8 mouse cellular contexts compared by ENCODE assay signal in the genomic region with DNA sequence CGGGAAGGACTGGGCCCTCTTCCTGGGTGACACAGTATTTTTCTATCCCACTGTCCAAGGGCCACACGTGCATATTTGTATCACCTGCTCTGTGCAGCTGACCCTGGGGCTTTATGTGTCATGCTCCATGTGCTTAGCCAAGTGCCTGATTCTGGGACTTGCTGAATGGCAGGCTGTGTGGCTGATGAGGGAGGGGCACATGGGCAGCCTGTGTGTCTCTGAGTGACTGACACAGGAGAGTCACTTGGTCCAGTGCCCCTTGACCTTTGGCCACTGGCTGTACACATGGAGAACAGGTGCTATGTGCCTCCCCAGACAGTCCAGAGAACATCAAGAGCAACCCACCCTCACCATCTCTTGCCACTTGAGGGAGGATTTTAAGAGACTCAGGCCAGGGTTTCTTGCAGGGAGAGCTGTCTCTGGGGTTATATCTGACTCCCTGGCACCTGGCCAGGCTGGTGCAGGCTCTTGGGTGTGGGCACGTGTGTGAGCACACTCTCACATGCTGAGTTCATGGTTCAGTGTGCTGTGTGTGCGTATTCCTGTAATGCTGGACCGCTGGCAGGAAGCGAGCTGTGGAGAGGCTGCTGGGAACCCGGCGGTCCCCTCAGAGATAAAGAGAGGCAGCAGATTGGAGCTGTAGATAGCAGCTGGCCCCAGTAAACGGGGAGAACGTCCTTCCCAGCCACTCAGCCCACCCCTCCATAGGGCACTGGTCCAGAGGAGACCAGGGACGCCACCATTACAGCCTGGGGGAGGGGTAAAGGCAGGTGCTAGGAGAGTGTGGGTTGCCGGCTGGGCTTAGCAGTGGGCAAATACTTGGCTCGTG. TPM values are rescaled to one million over a fixed set of nuclear protein-coding genes. Genes with fewer than 3 reads are reported as not detected.
A peak's percentile ranks its signal among the peaks of the same experiment; 100 is the strongest.
DNase-seq lines count a peak whose midpoint lies in the region; ATAC-seq and TF ChIP-seq lines count a peak whose summit lies in the region.

No protein-coding gene starts in this region.

- peak; percentile 56; the same call in 1 of the 2 replicates for TF ChIP-seq EP300 in liver, postnatal 0 days (IDR thresholded peaks at IDR 0.05; ENCODE audit: low read depth)

- H3K36me3 ChIP-seq in heart, embryonic 12.5 days = no peaks in the 10 kb centered on the region
- no peaks in the 10 kb centered on the region for H3K36me3 ChIP-seq in kidney, postnatal 0 days (ENCODE audit: insufficient read depth, low read length)
- H3K36me3 ChIP-seq in liver, postnatal 0 days (replicated peaks; ENCODE audit: insufficient read depth, low read length) = no peaks in the 10 kb centered on the region

- H3K4me3 ChIP-seq in heart, embryonic 12.5 days = peak overlapping the region; percentile 21; the same call in 1 of the 2 replicates
- H3K4me3 ChIP-seq in kidney, postnatal 0 days (replicated peaks; ENCODE audit: low read depth, low read length) = no peak overlapping the region
- no peak overlapping the region for H3K4me3 ChIP-seq in liver, postnatal 0 days (ENCODE audit: low read depth, low read length)

- WGBS in heart, embryonic 12.5 days = 11% methylated on average over 13 of the region's 13 CpGs
- 15% methylated on average over 13 of the region's 13 CpGs for WGBS in kidney, postnatal 0 days
- WGBS in liver, postnatal 0 days (ENCODE audit: insufficient replicate concordance) = 6% methylated on average over 13 of the region's 13 CpGs

- no peaks in the 10 kb centered on the region for H3K27me3 ChIP-seq in heart, embryonic 12.5 days (replicated peaks)
- H3K27me3 ChIP-seq in kidney, postnatal 0 days (ENCODE audit: insufficient read depth, low read length) = no peaks in the 10 kb centered on the region
- no peaks in the 10 kb centered on the region for H3K27me3 ChIP-seq in liver, postnatal 0 days (ENCODE audit: insufficient read depth, low read length)

- H3K9me3 ChIP-seq in heart, embryonic 12.5 days (replicated peaks) = no peaks in the 10 kb centered on the region
- H3K9me3 ChIP-seq in kidney, postnatal 0 days (replicated peaks; ENCODE audit: low read length) = no peaks in the 10 kb centered on the region
- no peaks in the 10 kb centered on the region for H3K9me3 ChIP-seq in liver, postnatal 0 days (ENCODE audit: low read length)

- intact Hi-C loops in heart, postnatal 36 days (cut with DNase I) = no loop called here

- TF ChIP-seq CTCF in kidney, postnatal 0 days (IDR thresholded peaks at IDR 0.05; ENCODE audit: low read depth) = no peak
- no peak for TF ChIP-seq CTCF in liver, postnatal 0 days (IDR thresholded peaks at IDR 0.05; ENCODE audit: low read depth)

- peaks cover 76% of the 10 kb centered on the region for H3K4me1 ChIP-seq in heart, embryonic 12.5 days (replicated peaks)
- peaks cover 30% of the 10 kb centered on the region for H3K4me1 ChIP-seq in kidney, postnatal 0 days (replicated peaks; ENCODE audit: insufficient read depth, low read length)
- peaks cover 54% of the 10 kb centered on the region for H3K4me1 ChIP-seq in liver, postnatal 0 days (ENCODE audit: insufficient read depth)

- DNase-seq in heart, adult 18-20 months = peak; percentile 39 to 42
- no peak for DNase-seq in heart, postnatal 36 days
- peak; percentile 86 for DNase-seq in MN1 (ENCODE audit: low spot score)
- peak; percentile 56 for DNase-seq in kidney, postnatal 0 days (ENCODE audit: low spot score)
- peak; percentile 80 for DNase-seq in liver, postnatal 0 days
- DNase-seq in urinary bladder, postnatal 36 days (ENCODE audit: low spot score in 2 of 2) = no peak

- peak overlapping the region; percentile 34; the same call in 1 of the 2 replicates for H3K27ac ChIP-seq in heart, embryonic 12.5 days (ENCODE audit: poor library complexity, severe bottlenecking)
- H3K27ac ChIP-seq in kidney, postnatal 0 days = peak overlapping the region; percentile 70
- H3K27ac ChIP-seq in liver, postnatal 0 days (ENCODE audit: low read depth) = peak overlapping the region; percentile 95

- peak overlapping the region; percentile 61 for H3K4me2 ChIP-seq in heart, embryonic 12.5 days
- no peak overlapping the region; the same call in 1 of the 2 replicates for H3K4me2 ChIP-seq in kidney, postnatal 0 days (ENCODE audit: low read length)
- peak overlapping the region; percentile 42 for H3K4me2 ChIP-seq in liver, postnatal 0 days (ENCODE audit: low read depth, low read length)

- H3K9ac ChIP-seq in heart, embryonic 12.5 days = peak overlapping the region; percentile 53
- peak overlapping the region; percentile 35; the same call in 1 of the 2 replicates for H3K9ac ChIP-seq in kidney, postnatal 0 days (ENCODE audit: low read depth, low read length)
- peak overlapping the region; percentile 57 for H3K9ac ChIP-seq in liver, postnatal 0 days (replicated peaks)

- ATAC-seq in heart, embryonic 12.5 days (ENCODE audit: insufficient number of reproducible peaks, low FRiP score) = 0 out of 2 replicates have a peak, but pooled peaks have one; percentile 18
- peak; percentile 61 for ATAC-seq in kidney, postnatal 0 days (replicated peaks; ENCODE audit: low FRiP score, low read depth)
- peak; percentile 85 for ATAC-seq in liver, postnatal 0 days
- ATAC-seq in neutrophil, adult 5-6 weeks (ENCODE audit: extremely low read depth, insufficient number of reproducible peaks, low FRiP score, poor library complexity, severe bottlenecking) = peak; percentile 47

RNA-seq across cellular contexts. Expression of gene Tha1, which starts 4.8 kb away (rescaled TPM):
- 10 to 100 TPM; 10.6 to 10.8 TPM for total RNA-seq in heart, adult 18-20 months (2021)
- 1 to 10 TPM; 6.9 to 8.2 TPM for total RNA-seq in heart, postnatal 36 days (2021)
- 3.7 and 4.9 TPM in 2 replicates for polyA plus RNA-seq in heart, embryonic 12.5 days (2016; fragmentation: Nextera tagmentation; extraction: Ambion mirVana)
- 6.4 and 7.1 TPM in 2 replicates for polyA plus RNA-seq in kidney, postnatal 0 days (2015; fragmentation: Nextera tagmentation; extraction: Ambion mirVana)
- 6.6 and 7.1 TPM in 2 replicates for polyA plus RNA-seq in liver, postnatal 0 days (2015; fragmentation: Nextera tagmentation; extraction: Ambion mirVana)
- total RNA-seq in neutrophil, adult 5-6 weeks (2017) = 3.6 and 6.8 TPM in 2 replicates

RNA-seq across cellular contexts. Expression of gene Tmem235, which starts 17.6 kb away (rescaled TPM):
- not detected for total RNA-seq in heart, adult 18-20 months (2021)
- total RNA-seq in heart, postnatal 36 days (2021) = not detected
- not detected in 2 replicates for polyA plus RNA-seq in heart, embryonic 12.5 days (2016; fragmentation: Nextera tagmentation; extraction: Ambion mirVana)
- polyA plus RNA-seq in kidney, postnatal 0 days (2015; fragmentation: Nextera tagmentation; extraction: Ambion mirVana) = not detected in 2 replicates
- polyA plus RNA-seq in liver, postnatal 0 days (2015; fragmentation: Nextera tagmentation; extraction: Ambion mirVana) = not detected in 2 replicates
- not detected in 2 replicates for total RNA-seq in neutrophil, adult 5-6 weeks (2017)

RNA-seq across cellular contexts. Expression of gene Birc5, which starts 29.1 kb away (rescaled TPM):
- total RNA-seq in heart, adult 18-20 months (2021) = under 1 TPM; 0.23 to 0.84 TPM
- 1 to 10 TPM in 1 of 2 experiments, under 1 TPM in 1; 0.80 to 1.1 TPM for total RNA-seq in heart, postnatal 36 days (2021)
- 250 and 252 TPM in 2 replicates for polyA plus RNA-seq in heart, embryonic 12.5 days (2016; fragmentation: Nextera tagmentation; extraction: Ambion mirVana)
- 145 and 155 TPM in 2 replicates for polyA plus RNA-seq in kidney, postnatal 0 days (2015; fragmentation: Nextera tagmentation; extraction: Ambion mirVana)
- 193 and 197 TPM in 2 replicates for polyA plus RNA-seq in liver, postnatal 0 days (2015; fragmentation: Nextera tagmentation; extraction: Ambion mirVana)
- total RNA-seq in neutrophil, adult 5-6 weeks (2017) = 0.47 and 0.49 TPM in 2 replicates

RNA-seq across cellular contexts. Expression of gene Tk1, which starts 52.2 kb away (rescaled TPM):
- total RNA-seq in heart, adult 18-20 months (2021) = 1 to 10 TPM; 1.4 to 1.7 TPM
- 1 to 10 TPM; 2.0 to 3.0 TPM for total RNA-seq in heart, postnatal 36 days (2021)
- 101 and 105 TPM in 2 replicates for polyA plus RNA-seq in heart, embryonic 12.5 days (2016; fragmentation: Nextera tagmentation; extraction: Ambion mirVana)
- 51.6 and 64.0 TPM in 2 replicates for polyA plus RNA-seq in kidney, postnatal 0 days (2015; fragmentation: Nextera tagmentation; extraction: Ambion mirVana)
- 96.8 and 101 TPM in 2 replicates for polyA plus RNA-seq in liver, postnatal 0 days (2015; fragmentation: Nextera tagmentation; extraction: Ambion mirVana)
- total RNA-seq in neutrophil, adult 5-6 weeks (2017) = 9.0 and 12.4 TPM in 2 replicates

RNA-seq across cellular contexts. Expression of gene Afmid, which starts 52.4 kb away (rescaled TPM):
- 1 to 10 TPM; 3.9 to 5.5 TPM for total RNA-seq in heart, adult 18-20 months (2021)
- total RNA-seq in heart, postnatal 36 days (2021) = 1 to 10 TPM; 3.1 TPM
- 10.5 and 13.5 TPM in 2 replicates for polyA plus RNA-seq in heart, embryonic 12.5 days (2016; fragmentation: Nextera tagmentation; extraction: Ambion mirVana)
- polyA plus RNA-seq in kidney, postnatal 0 days (2015; fragmentation: Nextera tagmentation; extraction: Ambion mirVana) = 4.5 and 5.4 TPM in 2 replicates
- polyA plus RNA-seq in liver, postnatal 0 days (2015; fragmentation: Nextera tagmentation; extraction: Ambion mirVana) = 32.9 and 34.4 TPM in 2 replicates
- total RNA-seq in neutrophil, adult 5-6 weeks (2017) = 10.4 and 11.9 TPM in 2 replicates

Comparison
In these comparisons a context has a peak if more than half of its experiments do, and no peak if none do; other contexts are left out.
1. DNase-seq: peak in heart, adult 18-20 months (2 of 2), MN1 (single experiment), kidney, postnatal 0 days (single experiment) and liver, postnatal 0 days (single experiment); none in heart, postnatal 36 days (0 of 2) and urinary bladder, postnatal 36 days (0 of 2).
2. ATAC-seq: peak in every context shown above with its lines; median percentile 85 in liver, postnatal 0 days; 61 in kidney, postnatal 0 days; 47 in neutrophil, adult 5-6 weeks; 18 in heart, embryonic 12.5 days.
3. H3K27ac ChIP-seq: peak in every context shown above with its lines; median percentile 95 in liver, postnatal 0 days; 70 in kidney, postnatal 0 days; 34 in heart, embryonic 12.5 days.
4. Peak in every context shown above with its lines, with median percentiles within 50 percentile points of each other: H3K9ac ChIP-seq.